Mouse (Mus musculus) gastrocnemius, adult 8-10 months (tissue): ENCODE measurements around the gene Tmco1. TPM values are rescaled to one million over a fixed set of nuclear protein-coding genes. Genes with fewer than 3 reads are reported as not detected.

ENCODE experiments used
- DNase-seq, 2 experiments: peaks; one replicate each; pipeline ENCODE4 v3.0.0; 2022; ENCODE audit warnings: low spot score in 2 of 2
- microRNA-seq: library from miRNA; unstranded; fragments of <30 nt; microRNA quantifications from one replicate; pipeline ENCODE4 v1.2.0, GENCODE M21; 2022
- total RNA-seq, 4 experiments: library from RNA; stranded (reverse); gene quantifications; 2 replicates each; pipeline ENCODE4 v1.2.4; 2022

Gene Tmco1
- total RNA-seq, 4 experiments from 2014 or later = 36.6 to 41.4 (median 38.9) TPM

DNA sequence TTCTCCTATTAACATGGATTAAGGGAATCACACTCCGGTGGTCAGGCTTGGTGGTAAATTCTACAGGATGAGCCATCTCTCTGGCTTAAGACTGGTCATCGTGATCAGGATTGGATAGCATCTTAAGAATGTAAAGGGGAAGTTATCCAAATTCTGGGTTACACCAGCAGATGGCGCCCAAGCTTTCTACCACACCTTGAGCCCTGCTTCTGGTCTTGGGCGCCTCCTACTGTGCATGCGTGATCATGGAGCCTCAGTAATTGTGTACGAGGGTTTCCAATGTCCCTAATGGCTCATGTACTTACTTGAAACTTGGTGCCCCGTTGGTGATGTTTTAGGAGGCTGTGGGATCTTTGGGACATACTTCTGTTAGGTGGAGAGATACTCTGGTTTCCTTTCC is 61.7 kb downstream of the Tmco1 start:
- DNase-seq = peak; percentile 83 to 87

DNA sequence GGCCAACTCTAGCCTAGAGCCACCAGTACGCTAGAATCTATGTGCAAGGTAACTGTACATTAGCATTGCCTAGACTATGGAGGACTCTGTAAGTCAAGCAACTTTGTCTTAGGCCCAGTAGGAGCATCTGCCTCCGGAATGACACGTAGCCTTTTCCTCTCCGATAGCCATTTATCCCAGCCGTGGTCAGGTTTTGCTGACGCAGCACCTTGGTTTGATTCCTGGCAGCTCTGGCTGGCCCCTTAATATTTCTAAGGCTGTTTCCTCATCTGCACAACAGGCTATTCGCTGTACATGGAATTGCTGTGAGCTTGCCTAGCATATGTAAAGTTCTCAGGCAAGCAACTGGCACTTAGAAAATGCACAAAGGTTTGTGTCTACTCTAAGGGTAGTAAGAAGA is 64.6 kb downstream of the Tmco1 start:
- no peak for DNase-seq

DNA sequence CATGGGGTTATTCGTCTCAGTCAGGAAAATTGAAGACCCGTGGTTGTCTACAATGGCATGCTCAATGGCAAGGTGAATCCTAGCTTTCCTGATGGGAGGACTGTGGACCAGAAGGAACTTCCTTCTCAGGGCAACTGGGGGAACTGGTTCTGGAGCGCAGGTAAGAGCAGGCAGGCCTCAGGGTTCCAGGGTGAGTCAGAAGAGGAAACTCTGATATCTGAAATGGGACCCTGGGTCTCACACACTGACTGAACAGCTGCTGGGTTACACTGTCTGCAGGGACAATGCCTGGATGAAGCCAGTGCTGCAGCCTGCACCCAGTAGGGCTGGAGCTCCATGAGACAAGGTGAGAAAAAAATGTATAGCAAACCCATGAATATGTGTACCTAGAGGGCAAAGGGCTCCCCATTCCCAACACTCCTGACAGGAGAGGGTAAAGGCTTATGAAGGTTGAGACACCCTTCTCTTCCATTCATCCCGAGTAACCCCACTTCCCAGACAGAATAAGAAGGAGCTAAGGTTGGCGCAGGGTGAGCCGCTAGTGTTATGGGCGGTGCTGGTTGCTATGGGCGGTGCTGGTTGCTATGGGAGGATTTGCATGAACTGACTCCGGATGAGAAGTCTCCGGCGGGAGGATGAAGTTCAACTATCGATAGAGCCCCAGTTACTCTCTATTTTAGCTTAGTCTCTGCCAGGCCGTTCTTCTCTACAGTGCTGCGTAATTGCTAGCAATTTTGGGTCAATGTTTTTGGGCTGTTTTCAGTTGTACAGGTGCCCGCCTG is 66.0 kb downstream of the Tmco1 start:
- DNase-seq = no peak

- DNase-seq = no peak
Observed at GRCm38 (mm10) chr1:167374942-167375341, 66.8 kb downstream of the Tmco1 start.

GRCm38 (mm10) chr1:167378019-167378418 is 69.8 kb downstream of the Tmco1 start:
- DNase-seq = no peak

- peak in 1 of 2 experiments; percentile 27 for DNase-seq
Observed at GRCm38 (mm10) chr1:167379751-167380150, 71.6 kb downstream of the Tmco1 start.

GRCm38 (mm10) chr1:167380223-167380622 is 72.0 kb downstream of the Tmco1 start:
- DNase-seq = no peak

GRCm38 (mm10) chr1:167381050-167382015 is 73.2 kb downstream of the Tmco1 start:
- no peak for DNase-seq

DNA sequence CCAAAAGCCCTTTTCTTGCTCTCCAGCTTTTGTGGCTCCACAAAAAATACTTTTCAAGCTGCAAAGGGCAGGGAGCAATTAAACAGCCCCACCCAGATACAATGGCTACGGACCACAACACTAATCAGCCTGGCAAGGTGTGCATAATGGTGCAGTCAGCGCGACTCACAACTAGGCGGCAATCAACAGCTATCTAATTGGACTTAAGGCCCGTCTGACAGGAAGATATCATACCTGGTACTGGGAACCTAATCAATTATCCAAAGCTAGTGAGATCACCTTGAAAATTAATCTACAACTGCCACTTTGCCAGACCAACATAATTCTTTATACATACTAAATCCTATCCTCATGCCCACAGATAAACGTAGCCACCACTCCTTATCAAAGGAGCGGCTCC is 74.1 kb downstream of the Tmco1 start:
- DNase-seq = no peak

DNA sequence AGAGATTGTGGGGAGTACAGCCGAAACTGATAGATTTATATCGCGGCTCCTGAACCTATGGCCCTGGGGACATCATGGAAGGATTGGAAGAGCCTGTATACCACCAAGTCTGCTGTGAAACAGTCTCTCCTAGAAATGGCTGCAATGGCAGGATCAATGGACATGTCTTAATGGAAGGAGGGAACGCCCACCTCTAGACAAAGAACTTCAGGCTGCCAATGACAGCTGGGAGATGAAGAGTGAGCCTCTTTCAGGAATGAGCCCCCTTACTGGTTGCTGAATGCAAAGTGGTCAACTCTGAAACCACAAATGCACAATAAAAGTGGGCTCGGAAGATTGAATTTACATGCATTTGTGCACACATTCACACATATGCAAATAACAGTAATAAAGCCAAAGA is 74.6 kb downstream of the Tmco1 start:
- no peak for DNase-seq

DNA sequence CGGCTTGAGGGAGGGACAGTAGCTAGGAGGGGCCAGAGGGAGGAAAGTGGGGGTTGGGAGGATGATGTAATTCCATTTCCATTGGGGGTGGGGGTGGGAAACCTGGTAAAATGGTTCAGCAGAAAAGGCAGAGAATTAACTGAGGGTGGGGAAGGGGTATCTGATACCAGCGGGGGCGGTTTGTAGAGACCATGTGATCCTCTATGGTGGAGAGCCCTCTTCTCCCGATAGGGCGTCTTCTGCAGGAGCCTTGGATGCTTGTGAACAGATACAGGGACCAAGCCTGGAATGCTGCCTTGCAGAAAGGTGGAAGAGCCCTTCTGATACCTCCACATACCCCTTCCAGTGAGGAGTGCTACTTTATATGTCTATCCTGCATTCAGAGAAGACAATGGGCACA is 75.0 kb downstream of the Tmco1 start:
- no peak for DNase-seq

Small RNAs within 50 kb of the gene (microRNA-seq; reads per million reads assigned to microRNA genes)
- gene Gm25911 (not detected), gene Mir6347 (not detected)

Other genes starting within 250 kb of the Tmco1 start
- gene Uck2, start 23.1 kb upstream of the Tmco1 start, total RNA-seq = 10 to 100 TPM; 14.2 to 17.6 (median 16.4) TPM
- gene Aldh9a1, start 41.6 kb downstream of the Tmco1 start, total RNA-seq = 1 to 10 TPM; 1.5 to 4.5 (median 3.4) TPM
- gene Mgst3, start 85.5 kb downstream of the Tmco1 start, total RNA-seq = 100 to 1,000 TPM; 127 to 180 (median 152) TPM
- gene Lrrc52, start 158.4 kb downstream of the Tmco1 start, total RNA-seq = 10 to 100 TPM in 2 of 4 experiments, 1 to 10 TPM in 2; 5.6 to 14.6 (median 9.2) TPM